Mouse (Mus musculus): ENCODE results near the gene Ctnna3. TPM values are rescaled to one million over a fixed set of nuclear protein-coding genes. Genes with fewer than 3 reads are reported as not detected.

The Ctnna3 gene
- total and polyA plus RNA-seq, 2 experiments from 2014 or later, result 18.6 to 62.6 TPM

DNA sequence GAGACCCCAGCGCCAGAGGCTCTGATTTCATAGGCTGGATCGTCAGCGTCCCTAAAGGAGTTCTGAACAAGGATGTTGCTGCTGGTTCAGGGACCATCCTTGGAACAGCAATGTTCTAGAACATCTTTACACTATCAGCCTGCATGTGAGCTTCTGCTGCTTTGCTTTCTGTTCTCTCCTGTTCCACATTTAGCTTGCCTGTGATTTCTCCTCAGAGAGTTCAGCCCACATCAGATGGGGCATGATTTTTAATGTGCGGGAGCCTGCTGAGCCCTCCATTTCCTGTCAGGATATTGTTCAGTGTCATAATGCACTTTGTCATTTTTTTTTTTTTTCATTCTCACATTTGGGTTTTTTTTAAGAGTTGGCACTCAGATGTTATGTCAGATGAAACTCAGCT is 752.8 kb downstream of the Ctnna3 start:
- no peaks in the 10 kb centered on the region for H3K4me1 ChIP-seq (ENCODE audit: control insufficient read depth, insufficient read depth)
- no peak for DNase-seq (ENCODE audit: low spot score)
- 87% methylated on average over 4 of the region's 4 CpGs for WGBS
- no peak overlapping the region for H3K9ac ChIP-seq (replicated peaks; ENCODE audit: low read depth, low read length)
- no peak for ATAC-seq (ENCODE audit: insufficient read depth, low read depth)
- no peaks in the 10 kb centered on the region for H3K27me3 ChIP-seq (ENCODE audit: control insufficient read depth, insufficient read depth, low read length)
- no peak overlapping the region for H3K27ac ChIP-seq (ENCODE audit: low read depth)
- H3K4me2 ChIP-seq (ENCODE audit: low read depth, low read length), result no peak overlapping the region
- no peak for TF ChIP-seq EP300 (IDR thresholded peaks at IDR 0.05; ENCODE audit: low read depth)
- no peak for TF ChIP-seq CTCF (IDR thresholded peaks at IDR 0.05; ENCODE audit: low read depth)
- H3K4me3 ChIP-seq (ENCODE audit: low read depth, low read length), result no peak overlapping the region
- H3K36me3 ChIP-seq (replicated peaks; ENCODE audit: control insufficient read depth, insufficient read depth, low read length), result no peaks in the 10 kb centered on the region
- H3K9me3 ChIP-seq (replicated peaks; ENCODE audit: control insufficient read depth, low read length), result no peaks in the 10 kb centered on the region

DNA sequence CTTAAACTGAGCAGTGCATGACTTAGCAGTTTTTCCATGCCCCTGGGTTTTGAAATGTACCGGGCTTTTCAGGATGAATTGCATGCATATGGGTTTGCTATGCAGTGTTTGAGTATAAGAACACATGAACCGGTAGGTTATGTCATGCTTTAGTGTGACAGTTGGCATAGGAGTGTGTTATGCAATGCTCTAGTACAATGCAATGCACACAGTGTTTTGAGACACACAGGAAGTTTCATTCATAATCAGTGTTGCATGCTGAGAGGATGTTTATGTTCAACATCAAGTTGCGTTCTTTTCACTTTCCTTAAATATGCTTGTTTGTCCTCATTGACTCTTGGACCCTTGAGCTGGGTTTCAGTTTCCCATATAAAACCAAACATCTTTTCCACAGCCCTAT is 758.1 kb downstream of the Ctnna3 start:
- H3K27ac ChIP-seq (ENCODE audit: low read depth), result no peak overlapping the region
- DNase-seq (ENCODE audit: low spot score) (no peak), ATAC-seq (ENCODE audit: insufficient read depth, low read depth) (no peak)
- WGBS, result 84% methylated on average over 3 of the region's 3 CpGs
- no peak overlapping the region for H3K4me2 ChIP-seq (ENCODE audit: low read depth, low read length)
- H3K9ac ChIP-seq (replicated peaks; ENCODE audit: low read depth, low read length), result no peak overlapping the region
- H3K4me3 ChIP-seq (ENCODE audit: low read depth, low read length), result no peak overlapping the region
- H3K27me3 ChIP-seq (ENCODE audit: control insufficient read depth, insufficient read depth, low read length), result no peaks in the 10 kb centered on the region
- no peaks in the 10 kb centered on the region for H3K4me1 ChIP-seq (ENCODE audit: control insufficient read depth, insufficient read depth)
- no peak for TF ChIP-seq EP300 (IDR thresholded peaks at IDR 0.05; ENCODE audit: low read depth)
- H3K36me3 ChIP-seq (replicated peaks; ENCODE audit: control insufficient read depth, insufficient read depth, low read length), result no peaks in the 10 kb centered on the region
- H3K9me3 ChIP-seq (replicated peaks; ENCODE audit: control insufficient read depth, low read length), result no peaks in the 10 kb centered on the region

DNA sequence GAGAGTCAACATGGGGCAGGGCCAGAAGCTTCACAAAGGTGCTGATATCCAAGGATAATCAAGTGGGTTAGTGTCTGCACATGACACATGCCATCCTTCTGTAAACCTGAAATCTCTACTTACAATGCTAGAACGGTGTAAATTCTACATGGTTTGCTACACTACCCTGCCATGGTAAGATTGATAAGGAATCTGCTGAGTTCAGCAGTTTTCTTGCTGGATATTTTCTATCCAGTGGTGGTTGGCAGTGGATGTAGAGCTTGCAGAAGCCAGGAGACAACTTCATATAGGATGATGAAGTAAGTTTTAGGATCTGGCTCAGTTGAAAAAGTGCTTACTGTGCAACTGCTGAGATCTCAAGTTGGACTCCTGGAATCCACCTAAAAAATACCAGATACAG is 767.7 kb downstream of the Ctnna3 start:
- 82% methylated on average over 1 of the region's 1 CpGs for WGBS

DNA sequence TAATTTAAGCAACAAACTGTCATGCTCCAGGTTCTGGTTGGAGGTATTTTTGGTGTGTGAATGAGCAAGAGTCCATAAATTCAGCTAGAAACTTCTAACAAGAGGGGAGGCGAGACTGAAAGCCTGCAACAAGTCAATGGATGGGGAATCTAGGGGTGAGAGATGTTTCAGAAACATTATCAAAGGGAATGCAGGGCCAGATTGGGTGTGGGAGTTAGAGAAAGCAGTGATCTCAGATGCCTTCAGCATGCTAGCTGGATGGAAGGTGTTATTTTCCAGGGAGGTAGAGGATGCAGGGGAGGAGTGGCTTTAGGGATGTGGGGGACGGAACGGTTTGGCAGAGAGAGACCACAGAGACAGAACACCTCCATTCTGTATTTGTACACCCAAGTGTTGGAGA is 785.7 kb downstream of the Ctnna3 start:
- Histone ChIP-seq H3K27ac (ENCODE audit: low read depth) (no peak overlapping the region), H3K27me3 (ENCODE audit: control insufficient read depth, insufficient read depth, low read length) (no peaks in the 10 kb centered on the region), H3K9me3 (replicated peaks; ENCODE audit: control insufficient read depth, low read length) (no peaks in the 10 kb centered on the region), H3K4me3 (ENCODE audit: low read depth, low read length) (no peak overlapping the region), H3K9ac (replicated peaks; ENCODE audit: low read depth, low read length) (no peak overlapping the region), H3K4me2 (ENCODE audit: low read depth, low read length) (no peak overlapping the region), H3K36me3 (replicated peaks; ENCODE audit: control insufficient read depth, insufficient read depth, low read length) (no peaks in the 10 kb centered on the region), H3K4me1 (ENCODE audit: control insufficient read depth, insufficient read depth) (no peaks in the 10 kb centered on the region)
- ATAC-seq (ENCODE audit: insufficient read depth, low read depth) (no peak), DNase-seq (ENCODE audit: low spot score) (no peak)
- TF ChIP-seq CTCF (IDR thresholded peaks at IDR 0.05; ENCODE audit: low read depth) (no peak), EP300 (IDR thresholded peaks at IDR 0.05; ENCODE audit: low read depth) (no peak)
- 76% methylated on average over 3 of the region's 3 CpGs for WGBS

More for the DNA sequence above, 767.7 kb downstream of the Ctnna3 start:
- no peaks in the 10 kb centered on the region for H3K4me1 ChIP-seq (ENCODE audit: control insufficient read depth, insufficient read depth)
- TF ChIP-seq CTCF (IDR thresholded peaks at IDR 0.05; ENCODE audit: low read depth) (no peak), EP300 (IDR thresholded peaks at IDR 0.05; ENCODE audit: low read depth) (no peak)
- no peak overlapping the region for H3K4me2 ChIP-seq (ENCODE audit: low read depth, low read length)
- ATAC-seq (ENCODE audit: insufficient read depth, low read depth) (no peak), DNase-seq (ENCODE audit: low spot score) (no peak)
- no peaks in the 10 kb centered on the region for H3K9me3 ChIP-seq (replicated peaks; ENCODE audit: control insufficient read depth, low read length)
- no peak overlapping the region for H3K9ac ChIP-seq (replicated peaks; ENCODE audit: low read depth, low read length)
- H3K27me3 ChIP-seq (ENCODE audit: control insufficient read depth, insufficient read depth, low read length), result no peaks in the 10 kb centered on the region
- no peaks in the 10 kb centered on the region for H3K36me3 ChIP-seq (replicated peaks; ENCODE audit: control insufficient read depth, insufficient read depth, low read length)
- no peak overlapping the region for H3K27ac ChIP-seq (ENCODE audit: low read depth)
- H3K4me3 ChIP-seq (ENCODE audit: low read depth, low read length), result no peak overlapping the region

GRCm38 (mm10) chr10:64223023-64223422 is 793.1 kb downstream of the Ctnna3 start:
- 21% methylated on average over 3 of the region's 3 CpGs for WGBS
- no peak overlapping the region for H3K9ac ChIP-seq (replicated peaks; ENCODE audit: low read depth, low read length)
- peak overlapping the region; percentile 34; the same call in 1 of the 2 replicates for H3K4me2 ChIP-seq (ENCODE audit: low read depth, low read length)
- H3K4me3 ChIP-seq (ENCODE audit: low read depth, low read length), result no peak overlapping the region
- H3K27me3 ChIP-seq (ENCODE audit: control insufficient read depth, insufficient read depth, low read length), result no peaks in the 10 kb centered on the region
- H3K4me1 ChIP-seq (ENCODE audit: control insufficient read depth, insufficient read depth), result peaks cover 12% of the 10 kb centered on the region
- DNase-seq (ENCODE audit: low spot score), result no peak
- no peak for ATAC-seq (ENCODE audit: insufficient read depth, low read depth)
- H3K9me3 ChIP-seq (replicated peaks; ENCODE audit: control insufficient read depth, low read length), result no peaks in the 10 kb centered on the region
- peak overlapping the region; percentile 26 for H3K27ac ChIP-seq (ENCODE audit: low read depth)
- TF ChIP-seq EP300 (IDR thresholded peaks at IDR 0.05; ENCODE audit: low read depth), result no peak
- TF ChIP-seq CTCF (IDR thresholded peaks at IDR 0.05; ENCODE audit: low read depth), result no peak
- H3K36me3 ChIP-seq (replicated peaks; ENCODE audit: control insufficient read depth, insufficient read depth, low read length), result no peaks in the 10 kb centered on the region

- no peak for DNase-seq (ENCODE audit: low spot score)
- no peak for TF ChIP-seq CTCF (IDR thresholded peaks at IDR 0.05; ENCODE audit: low read depth)
- no peak for TF ChIP-seq EP300 (IDR thresholded peaks at IDR 0.05; ENCODE audit: low read depth)
- H3K27me3 ChIP-seq (ENCODE audit: control insufficient read depth, insufficient read depth, low read length), result no peaks in the 10 kb centered on the region
- WGBS, result 78% methylated on average over 9 of the region's 9 CpGs
- ATAC-seq (ENCODE audit: insufficient read depth, low read depth), result no peak; the same call in 1 of the 2 replicates
- H3K9ac ChIP-seq (replicated peaks; ENCODE audit: low read depth, low read length), result no peak overlapping the region
- H3K4me1 ChIP-seq (ENCODE audit: control insufficient read depth, insufficient read depth), result peaks cover 12% of the 10 kb centered on the region
- H3K4me3 ChIP-seq (ENCODE audit: low read depth, low read length), result no peak overlapping the region
- H3K4me2 ChIP-seq (ENCODE audit: low read depth, low read length), result no peak overlapping the region
- no peak overlapping the region for H3K27ac ChIP-seq (ENCODE audit: low read depth)
- H3K9me3 ChIP-seq (replicated peaks; ENCODE audit: control insufficient read depth, low read length), result no peaks in the 10 kb centered on the region
- H3K36me3 ChIP-seq (replicated peaks; ENCODE audit: control insufficient read depth, insufficient read depth, low read length), result no peaks in the 10 kb centered on the region
Measured at GRCm38 (mm10) chr10:64224007-64224406, 794.1 kb downstream of the Ctnna3 start.
